In genomic region chr19:36347376-36347775, GRCm38 (mm10) we compare ENCODE assay signal across 8 mouse cellular contexts. TPM values are rescaled to one million over a fixed set of nuclear protein-coding genes. Genes with fewer than 3 reads are reported as not detected.
DNase-seq lines count a peak whose midpoint lies in the region; ATAC-seq and TF ChIP-seq lines count a peak whose summit lies in the region.

No protein-coding gene starts in this region.

- H3K27me3 ChIP-seq in intestine, postnatal 0 days (replicated peaks; ENCODE audit: control insufficient read depth, insufficient read depth, low read length) = peaks cover 9% of the 10 kb centered on the region
- peaks cover 39% of the 10 kb centered on the region for H3K27me3 ChIP-seq in midbrain, embryonic 11.5 days (ENCODE audit: control insufficient read depth, insufficient read depth, low read length)

- H3K9ac ChIP-seq in intestine, postnatal 0 days (ENCODE audit: low read depth, low read length) = 0 out of 2 replicates have a peak overlapping the region, but pooled peaks have one; percentile 68
- no peak overlapping the region for H3K9ac ChIP-seq in midbrain, embryonic 11.5 days (ENCODE audit: low read length)

- TF ChIP-seq CTCF in left cerebral cortex, adult 2 months (IDR thresholded peaks at IDR 0.05) = no peak
- no peak for TF ChIP-seq CTCF in intestine, postnatal 0 days (IDR thresholded peaks at IDR 0.05; ENCODE audit: low read depth)

- no peaks in the 10 kb centered on the region for H3K9me3 ChIP-seq in intestine, postnatal 0 days (ENCODE audit: control insufficient read depth)
- no peaks in the 10 kb centered on the region for H3K9me3 ChIP-seq in midbrain, embryonic 11.5 days (ENCODE audit: control insufficient read depth, low read length)

- intact Hi-C loops in left cerebral cortex, adult 2 months (cut with DNase I) = loop anchor here (5.0 kb wide), 2 partner anchors 140 to 235 kb away; no protein-coding TSS in a partner anchor
- intact Hi-C loops in left cerebral cortex, postnatal 14 days (cut with DNase I) = loop anchor here (5.0 to 10.0 kb wide), 2 partner anchors 60 to 233 kb away; no protein-coding TSS in a partner anchor

- H3K36me3 ChIP-seq in intestine, postnatal 0 days (ENCODE audit: control insufficient read depth, insufficient read depth) = no peaks in the 10 kb centered on the region
- H3K36me3 ChIP-seq in midbrain, embryonic 11.5 days (ENCODE audit: control insufficient read depth, insufficient read depth, low read length) = no peaks in the 10 kb centered on the region

- 21% methylated on average over 6 of the region's 6 CpGs for WGBS in intestine, postnatal 0 days
- WGBS in midbrain, embryonic 11.5 days = 17% methylated on average over 6 of the region's 6 CpGs

- H3K4me3 ChIP-seq in left cerebral cortex, adult 2 months = peak overlapping the region; percentile 95
- H3K4me3 ChIP-seq in intestine, postnatal 0 days (ENCODE audit: low read depth, low read length) = peak overlapping the region; percentile 73; the same call in 1 of the 2 replicates
- H3K4me3 ChIP-seq in midbrain, embryonic 11.5 days (ENCODE audit: low read depth, low read length) = no peak overlapping the region

- peak overlapping the region; percentile 100 for H3K4me2 ChIP-seq in intestine, postnatal 0 days (replicated peaks; ENCODE audit: low read depth)
- H3K4me2 ChIP-seq in midbrain, embryonic 11.5 days = peak overlapping the region; percentile 100; the same call in 1 of the 2 replicates

- no peak for ATAC-seq in intestine, postnatal 0 days
- ATAC-seq in midbrain, embryonic 11.5 days (ENCODE audit: low FRiP score) = no peak

- no peak overlapping the region; the same call in 1 of the 2 replicates for H3K27ac ChIP-seq in left cerebral cortex, adult 2 months
- H3K27ac ChIP-seq in intestine, postnatal 0 days (ENCODE audit: low read depth, low read length) = no peak overlapping the region
- H3K27ac ChIP-seq in midbrain, embryonic 11.5 days (ENCODE audit: low read depth, low read length) = no peak overlapping the region

- no peak for DNase-seq in left cerebral cortex, adult 2 months (ENCODE audit: extremely low spot score in 1 of 2, low spot score in 2 of 2)
- DNase-seq in left cerebral cortex, postnatal 14 days (ENCODE audit: low spot score in 2 of 2) = no peak
- peak; percentile 5 to 21 for DNase-seq in cerebellum, postnatal 36 days
- DNase-seq in midbrain, embryonic 11.5 days (ENCODE audit: low spot score, missing footprints) = peak; percentile 79
- no peak for DNase-seq in frontal cortex, postnatal 14 days (ENCODE audit: low spot score in 2 of 2)
- no peak for DNase-seq in urinary bladder, adult 18-20 months (ENCODE audit: low spot score in 2 of 2)
- DNase-seq in gastrocnemius, adult 8-10 months (ENCODE audit: low spot score in 2 of 2) = no peak

- H3K4me1 ChIP-seq in intestine, postnatal 0 days (replicated peaks; ENCODE audit: control insufficient read depth, insufficient read depth, low read length) = no peaks in the 10 kb centered on the region
- no peaks in the 10 kb centered on the region for H3K4me1 ChIP-seq in midbrain, embryonic 11.5 days (ENCODE audit: control insufficient read depth, insufficient read depth, low read length)

RNA-seq across cellular contexts. Expression of gene Pcgf5, which starts 0.7 kb away (rescaled TPM):
- 10 to 100 TPM; 27.8 to 28.1 TPM for total RNA-seq in left cerebral cortex, adult 2 months (2021)
- total RNA-seq in left cerebral cortex, postnatal 14 days (2021) = 10 to 100 TPM; 11.8 to 13.4 TPM
- polyA plus RNA-seq in intestine, postnatal 0 days (2015; fragmentation: Nextera tagmentation; extraction: Ambion mirVana) = 21.4 and 23.4 TPM in 2 replicates
- polyA plus RNA-seq in midbrain, embryonic 11.5 days (2014; fragmentation: Nextera tagmentation; extraction: Ambion mirVana) = 10.2 and 10.9 TPM in 2 replicates
- total RNA-seq in gastrocnemius, adult 8-10 months (2022) = 10 to 100 TPM; 43.6 to 49.1 (median 44.8) TPM

Comparison
In these comparisons a context has a peak if more than half of its experiments do, and no peak if none do; other contexts are left out.
1. DNase-seq: peak in cerebellum, postnatal 36 days (2 of 2) and midbrain, embryonic 11.5 days (single experiment); none in left cerebral cortex, adult 2 months (0 of 2), left cerebral cortex, postnatal 14 days (0 of 2), frontal cortex, postnatal 14 days (0 of 2), urinary bladder, adult 18-20 months (0 of 2) and gastrocnemius, adult 8-10 months (0 of 2).